Mouse (Mus musculus): ENCODE data around the gene Ppp1r12a. TPM values are rescaled to one million over a fixed set of nuclear protein-coding genes. Genes with fewer than 3 reads are reported as not detected.

Ppp1r12a gene
- polyA plus RNA-seq (2021; fragmentation: Nextera tagmentation): 22.8 and 28.3 TPM in 2 replicates
- long read RNA-seq, experiment 1, partial matches to known transcripts: 48 of 103 reads
- long read RNA-seq, experiment 1, other reads (novel, unspliced or antisense): 55 of 103 reads
- long read RNA-seq, experiment 2, partial matches to known transcripts: 66 of 85 reads
- long read RNA-seq, experiment 2, other reads (novel, unspliced or antisense): 19 of 85 reads

DNA sequence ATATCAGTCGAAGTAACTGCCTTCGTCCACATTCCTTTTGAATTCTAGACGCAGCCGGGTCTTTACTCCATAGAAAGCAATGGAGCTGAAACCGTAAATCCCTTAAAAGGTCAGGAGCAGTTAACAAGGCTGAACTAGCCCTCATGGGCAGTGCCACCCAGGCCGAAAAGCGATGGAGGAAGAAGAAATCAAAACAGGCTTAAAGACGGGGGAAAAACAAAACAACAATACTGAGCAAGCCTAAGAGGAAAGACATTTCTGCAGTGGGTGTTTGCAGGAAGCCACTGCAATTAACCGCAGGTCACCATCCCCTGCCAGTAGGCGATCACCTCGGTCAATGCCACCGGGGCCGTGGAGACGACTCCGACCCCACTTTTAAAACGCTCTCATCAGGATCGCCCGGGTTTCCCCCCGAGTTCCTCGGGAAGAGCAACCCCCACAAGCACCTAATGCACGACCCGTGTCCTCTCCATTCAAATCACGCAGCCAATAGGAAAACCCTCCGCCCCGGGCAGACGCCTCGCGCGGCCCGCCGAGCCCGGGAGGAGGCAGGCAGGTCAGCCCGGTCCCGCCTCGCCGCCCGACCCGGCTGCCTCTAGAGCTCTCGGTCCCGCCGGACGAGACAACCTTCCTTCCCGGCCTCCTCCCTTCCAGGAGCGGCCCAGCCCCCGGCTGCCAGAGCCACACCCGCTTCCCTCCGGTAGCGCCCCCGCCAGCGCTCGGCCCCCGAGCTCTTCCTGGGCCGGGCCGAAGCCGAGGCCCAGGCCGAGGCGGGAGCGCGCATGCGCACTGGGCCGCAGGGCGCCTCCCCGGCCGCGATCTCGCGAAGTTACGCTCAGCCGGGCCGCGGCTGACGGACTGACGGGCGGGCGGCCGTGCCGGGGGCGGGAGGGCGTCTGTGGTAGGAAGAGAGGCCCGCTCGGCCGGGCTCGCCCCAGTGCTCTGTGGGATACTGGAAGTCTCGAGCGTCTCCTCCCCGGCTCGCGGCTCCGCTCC is at the start of gene Ppp1r12a:
Gene Ppp1r12a, plus strand, starts transcription at position 933 of the 996 bp plus-strand sequence.

DNA sequence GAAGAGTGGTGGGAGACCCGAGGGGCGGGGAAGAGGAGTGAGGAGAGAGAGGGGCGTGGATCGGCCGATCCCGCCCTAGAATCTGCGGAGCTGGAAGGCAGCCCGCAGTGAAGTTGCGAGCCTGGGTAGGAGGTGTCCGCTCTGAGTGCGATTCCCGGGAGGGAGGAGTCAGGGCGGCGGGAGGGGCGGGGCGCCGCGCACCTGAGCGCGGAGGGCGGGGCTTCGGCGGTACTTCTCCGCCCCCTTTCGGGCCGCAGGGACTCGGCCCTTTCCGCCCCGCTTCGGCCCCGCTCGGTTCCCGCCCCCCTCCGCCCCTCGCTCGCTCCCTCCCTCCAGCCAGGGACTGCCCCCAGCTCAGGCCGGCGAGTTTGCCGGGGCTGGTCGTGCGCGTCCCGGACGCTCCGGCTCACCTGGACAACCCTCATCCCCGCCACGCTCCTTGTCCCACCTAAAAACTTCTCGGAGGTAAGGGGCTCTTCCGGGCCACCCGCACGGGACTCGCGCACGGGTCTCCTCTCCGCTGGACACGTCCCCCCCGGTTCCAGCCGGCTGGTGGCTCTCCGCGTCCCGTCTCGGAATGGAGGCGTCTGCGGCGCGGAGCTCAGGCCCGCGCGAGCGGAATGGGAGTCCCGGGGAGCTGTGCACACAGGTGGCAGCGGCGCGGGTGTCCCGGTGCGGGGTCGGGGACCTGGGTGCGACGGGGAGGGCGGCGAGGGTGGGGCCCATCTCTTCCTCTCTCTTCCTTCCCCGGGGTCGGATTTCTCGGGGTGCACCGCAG is 170.0 kb downstream of the Ppp1r12a start, which contains the start of gene Pawr:
Gene Pawr, plus strand, starts transcription at position 338 of the 778 bp plus-strand sequence.

Other genes starting within 250 kb of the Ppp1r12a start
- gene Pawr, start 169.9 kb downstream of the Ppp1r12a start, polyA plus RNA-seq (2021; fragmentation: Nextera tagmentation): 0.15 and 3.1 TPM in 2 replicates